ENCODE assay signal across 19 mouse cellular contexts in the genomic region with DNA sequence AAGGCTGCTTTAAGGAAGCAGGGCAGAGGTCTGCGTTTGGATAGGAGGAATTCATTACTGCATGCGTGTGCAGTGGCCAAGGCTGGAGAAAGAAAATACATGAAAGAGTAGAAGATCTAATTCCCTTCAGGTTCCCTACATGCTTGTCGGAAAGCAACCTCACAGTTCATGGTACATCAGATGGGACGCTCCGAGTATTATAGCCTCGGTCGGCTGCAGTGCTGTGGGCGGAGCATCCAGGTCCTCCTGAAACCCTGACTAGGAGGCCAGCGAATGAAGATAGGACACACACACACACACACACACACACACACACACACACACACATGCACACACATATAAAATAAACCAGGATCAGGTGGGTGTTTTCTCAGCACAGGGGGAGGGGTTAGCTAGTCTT. TPM values are rescaled to one million over a fixed set of nuclear protein-coding genes. Genes with fewer than 3 reads are reported as not detected.
DNase-seq lines count a peak whose midpoint lies in the region; ATAC-seq lines count a peak whose summit lies in the region.
"Had no signal": no experiment of that assay in that cellular context is flagged by ENCODE, and none has a peak within 500 bp of the region (broad histone marks: within the 10 kb centered on the region; RNA-seq: fewer than 3 reads in every experiment).

No protein-coding gene starts in this region.

- no peak for DNase-seq in kidney, adult 9 months
- peak; percentile 37 for DNase-seq in embryonic facial prominence, embryonic 10.5 days (ENCODE audit: low spot score)
- DNase-seq in yolk sac, embryonic 10.5 days (ENCODE audit: low spot score) = no peak
- no peak for DNase-seq in urinary bladder, adult 2 months (ENCODE audit: low spot score)
- DNase-seq: cerebellum, adult 11 months; kidney, postnatal 14 days; thymus, adult 2 months had no signal

- no peak overlapping the region for H3K9ac ChIP-seq in kidney, embryonic 15.5 days
- H3K9ac ChIP-seq in embryonic facial prominence, embryonic 15.5 days = no peak overlapping the region
- H3K9ac ChIP-seq: hindbrain, embryonic 13.5 days; liver, embryonic 14.5 days had no signal

- 41% methylated on average over 9 of the region's 9 CpGs for WGBS in kidney, embryonic 15.5 days
- WGBS in embryonic facial prominence, embryonic 10.5 days = 46% methylated on average over 9 of the region's 9 CpGs
- WGBS in embryonic facial prominence, embryonic 15.5 days = 33% methylated on average over 9 of the region's 9 CpGs

- no peaks in the 10 kb centered on the region for H3K4me1 ChIP-seq in kidney, embryonic 15.5 days
- peaks cover 12% of the 10 kb centered on the region for H3K4me1 ChIP-seq in embryonic facial prominence, embryonic 10.5 days
- 0 out of 2 replicates have a peak, but pooled peaks cover 3% of the 10 kb centered on the region for H3K4me1 ChIP-seq in embryonic facial prominence, embryonic 15.5 days
- H3K4me1 ChIP-seq: hindbrain, embryonic 13.5 days had no signal

- H3K4me3 ChIP-seq in kidney, embryonic 15.5 days (replicated peaks) = 0 out of 2 replicates have a peak overlapping the region, but pooled peaks have one; percentile 12
- peak overlapping the region; percentile 29; the same call in 1 of the 2 replicates for H3K4me3 ChIP-seq in embryonic facial prominence, embryonic 10.5 days
- no peak overlapping the region for H3K4me3 ChIP-seq in embryonic facial prominence, embryonic 15.5 days (replicated peaks)
- H3K4me3 ChIP-seq: hindbrain, embryonic 13.5 days had no signal

- no peaks in the 10 kb centered on the region for H3K36me3 ChIP-seq in kidney, embryonic 15.5 days
- H3K36me3 ChIP-seq in embryonic facial prominence, embryonic 10.5 days (replicated peaks) = no peaks in the 10 kb centered on the region
- H3K36me3 ChIP-seq in embryonic facial prominence, embryonic 15.5 days = no peaks in the 10 kb centered on the region
- H3K36me3 ChIP-seq: hindbrain, embryonic 13.5 days had no signal

- no peak for ATAC-seq in kidney, embryonic 15.5 days (replicated peaks; ENCODE audit: low FRiP score)
- ATAC-seq in embryonic facial prominence, embryonic 15.5 days (ENCODE audit: insufficient number of reproducible peaks, low FRiP score, low TSS enrichment, low read depth) = no peak
- peak; percentile 34; the same call in 1 of the 2 replicates for ATAC-seq in megakaryocyte, adult 5-6 weeks (ENCODE audit: poor library complexity, severe bottlenecking)
- ATAC-seq: activated CD4-positive, CD25-positive, alpha-beta regulatory T cell, adult 4 months; CD4-positive, CD25-positive, alpha-beta regulatory T cell, adult 4 months had no signal

- no peaks in the 10 kb centered on the region for H3K9me3 ChIP-seq in kidney, embryonic 15.5 days (replicated peaks)
- peaks cover 6% of the 10 kb centered on the region; the same call in 1 of the 2 replicates for H3K9me3 ChIP-seq in embryonic facial prominence, embryonic 10.5 days
- H3K9me3 ChIP-seq in embryonic facial prominence, embryonic 15.5 days (replicated peaks) = 0 out of 2 replicates have a peak, but pooled peaks cover 5% of the 10 kb centered on the region

- H3K4me2 ChIP-seq in kidney, embryonic 15.5 days = peak overlapping the region; percentile 51
- H3K4me2 ChIP-seq in embryonic facial prominence, embryonic 15.5 days (replicated peaks) = peak overlapping the region; percentile 25
- H3K4me2 ChIP-seq: hindbrain, embryonic 13.5 days had no signal

- no peak overlapping the region for H3K27ac ChIP-seq in kidney, embryonic 15.5 days
- H3K27ac ChIP-seq in embryonic facial prominence, embryonic 10.5 days (replicated peaks) = no peak overlapping the region
- H3K27ac ChIP-seq in embryonic facial prominence, embryonic 15.5 days (replicated peaks) = no peak overlapping the region
- H3K27ac ChIP-seq: hindbrain, embryonic 13.5 days; liver, embryonic 14.5 days had no signal

- no peaks in the 10 kb centered on the region for H3K27me3 ChIP-seq in kidney, embryonic 15.5 days
- no peaks in the 10 kb centered on the region for H3K27me3 ChIP-seq in embryonic facial prominence, embryonic 10.5 days (replicated peaks; ENCODE audit: low read depth, poor library complexity, severe bottlenecking)
- H3K27me3 ChIP-seq in embryonic facial prominence, embryonic 15.5 days = no peaks in the 10 kb centered on the region
- H3K27me3 ChIP-seq: hindbrain, embryonic 13.5 days had no signal

RNA-seq across cellular contexts. Expression of a gene that starts 24.6 kb away (rescaled TPM):
- 0.27 and 0.32 TPM in 2 replicates for polyA plus RNA-seq in kidney, embryonic 15.5 days (2015; fragmentation: Nextera tagmentation; extraction: Ambion mirVana)
- polyA plus RNA-seq in embryonic facial prominence, embryonic 10.5 days (2016; fragmentation: Nextera tagmentation; extraction: Ambion mirVana) = 0.21 and 0.38 TPM in 2 replicates
- polyA plus RNA-seq in embryonic facial prominence, embryonic 15.5 days (2015; fragmentation: Nextera tagmentation; extraction: Ambion mirVana) = 0.23 TPM in 1 of 2 replicates, not detected in the other
- not detected in 2 replicates for total RNA-seq in megakaryocyte, adult 5-6 weeks (2015)
- total RNA-seq in megakaryocyte, adult 5-6 weeks (2017) = not detected in 2 replicates
- polyA plus RNA-seq in urinary bladder, adult 2 months (2012; rRNA removed) = not detected in 2 replicates
- total RNA-seq: heart, adult 8-10 months; layer of hippocampus, postnatal 14 days; left cerebral cortex, postnatal 25 days; midbrain, postnatal 0 days had no signal
- polyA plus RNA-seq: CD4-positive, CD25-positive, alpha-beta regulatory T cell, adult 4 months; cortical plate, adult 2 months; liver, embryonic 14.5 days; thymus, adult 2 months had no signal

RNA-seq across cellular contexts. Expression of a gene that starts 41.2 kb away (rescaled TPM):
- 5.1 and 5.5 TPM in 2 replicates for polyA plus RNA-seq in kidney, embryonic 15.5 days (2015; fragmentation: Nextera tagmentation; extraction: Ambion mirVana)
- 5.1 and 5.6 TPM in 2 replicates for polyA plus RNA-seq in embryonic facial prominence, embryonic 10.5 days (2016; fragmentation: Nextera tagmentation; extraction: Ambion mirVana)
- 2.1 and 3.8 TPM in 2 replicates for polyA plus RNA-seq in embryonic facial prominence, embryonic 15.5 days (2015; fragmentation: Nextera tagmentation; extraction: Ambion mirVana)
- total RNA-seq in megakaryocyte, adult 5-6 weeks (2015) = not detected in 2 replicates
- total RNA-seq in megakaryocyte, adult 5-6 weeks (2017) = not detected in 2 replicates
- 0.12 and 0.23 TPM in 2 replicates for polyA plus RNA-seq in urinary bladder, adult 2 months (2012; rRNA removed)
- polyA plus RNA-seq: activated CD4-positive, CD25-positive, alpha-beta regulatory T cell, adult 4 months; CD4-positive, CD25-positive, alpha-beta regulatory T cell, adult 4 months had no signal

RNA-seq across cellular contexts. Expression of a gene that starts 52.4 kb away (rescaled TPM):
- polyA plus RNA-seq in kidney, embryonic 15.5 days (2015; fragmentation: Nextera tagmentation; extraction: Ambion mirVana) = 15.7 and 17.4 TPM in 2 replicates
- polyA plus RNA-seq in embryonic facial prominence, embryonic 10.5 days (2016; fragmentation: Nextera tagmentation; extraction: Ambion mirVana) = 16.4 and 16.7 TPM in 2 replicates
- polyA plus RNA-seq in embryonic facial prominence, embryonic 15.5 days (2015; fragmentation: Nextera tagmentation; extraction: Ambion mirVana) = 17.2 and 18.8 TPM in 2 replicates
- 28.1 and 30.4 TPM in 2 replicates for total RNA-seq in megakaryocyte, adult 5-6 weeks (2015)
- total RNA-seq in megakaryocyte, adult 5-6 weeks (2017) = 20.3 and 23.0 TPM in 2 replicates
- polyA plus RNA-seq in urinary bladder, adult 2 months (2012; rRNA removed) = 14.7 and 15.4 TPM in 2 replicates
